Comparison of ENCODE assay signal across 10 mouse cellular contexts in the genomic region with DNA sequence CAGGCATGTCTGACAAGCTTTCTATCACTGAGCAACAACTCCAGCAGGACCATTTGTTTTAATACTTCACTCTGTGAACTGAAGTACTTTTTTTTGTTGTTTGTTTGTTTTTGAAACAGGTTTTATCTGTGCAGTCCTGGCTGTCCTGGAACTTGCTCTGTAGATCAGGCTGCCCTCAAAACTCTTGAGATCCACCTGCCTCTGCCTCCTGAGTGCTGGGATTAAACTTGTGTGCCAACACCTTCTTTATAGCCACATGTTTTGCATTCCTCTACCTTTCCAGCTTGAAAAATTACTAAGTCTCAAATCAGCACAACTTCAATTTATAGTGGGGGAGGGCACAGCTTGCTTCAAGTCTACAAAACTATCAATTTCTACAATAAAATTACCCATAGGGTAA. TPM values are rescaled to one million over a fixed set of nuclear protein-coding genes. Genes with fewer than 3 reads are reported as not detected.
DNase-seq lines count a peak whose midpoint lies in the region; ATAC-seq and TF ChIP-seq lines count a peak whose summit lies in the region.
"Had no signal": no experiment of that assay in that cellular context is flagged by ENCODE, and none has a peak within 500 bp of the region (broad histone marks: within the 10 kb centered on the region; RNA-seq: fewer than 3 reads in every experiment).

No protein-coding gene starts in this region.

- TF ChIP-seq POLR2A in kidney, adult 2 months (IDR thresholded peaks at IDR 0.05; ENCODE audit: low read depth, low read length): no peak

- no peaks in the 10 kb centered on the region for H3K36me3 ChIP-seq in kidney, adult 2 months (ENCODE audit: control insufficient read depth, insufficient read depth, low read length)
- peaks cover 5% of the 10 kb centered on the region; the same call in 1 of the 2 replicates for H3K36me3 ChIP-seq in embryonic facial prominence, embryonic 10.5 days (replicated peaks)
- no peaks in the 10 kb centered on the region for H3K36me3 ChIP-seq in hindbrain, postnatal 0 days (ENCODE audit: insufficient read depth, low read length)
- H3K36me3 ChIP-seq in midbrain, embryonic 15.5 days (replicated peaks): no peaks in the 10 kb centered on the region

- H3K9ac ChIP-seq in hindbrain, postnatal 0 days (replicated peaks; ENCODE audit: low read length): no peak overlapping the region
- no peak overlapping the region for H3K9ac ChIP-seq in midbrain, embryonic 15.5 days

- H3K4me3 ChIP-seq in kidney, adult 2 months (ENCODE audit: insufficient read depth, low read depth, low read length): 0 out of 2 replicates have a peak overlapping the region, but pooled peaks have one; percentile 15
- peak overlapping the region; percentile 95 for H3K4me3 ChIP-seq in embryonic facial prominence, embryonic 10.5 days
- no peak overlapping the region; the same call in 1 of the 2 replicates for H3K4me3 ChIP-seq in hindbrain, postnatal 0 days (ENCODE audit: low read length)
- H3K4me3 ChIP-seq in midbrain, embryonic 15.5 days: no peak overlapping the region

- intact Hi-C loops in left cerebral cortex, postnatal 25 days (cut with DNase I): no loop called here

- peaks cover 21% of the 10 kb centered on the region for H3K4me1 ChIP-seq in kidney, adult 2 months (ENCODE audit: control insufficient read depth, insufficient read depth, low read length)
- H3K4me1 ChIP-seq in embryonic facial prominence, embryonic 10.5 days: peaks cover 49% of the 10 kb centered on the region
- H3K4me1 ChIP-seq in hindbrain, postnatal 0 days (ENCODE audit: insufficient read depth, low read length): peaks cover 19% of the 10 kb centered on the region
- peaks cover 40% of the 10 kb centered on the region for H3K4me1 ChIP-seq in midbrain, embryonic 15.5 days

- no peak for ATAC-seq in hindbrain, postnatal 0 days
- ATAC-seq in midbrain, embryonic 15.5 days (replicated peaks): no peak
- ATAC-seq in granulocyte monocyte progenitor cell, adult 5-6 weeks (replicated peaks; ENCODE audit: poor library complexity, severe bottlenecking): no peak

- no peaks in the 10 kb centered on the region for H3K9me3 ChIP-seq in embryonic facial prominence, embryonic 10.5 days
- no peaks in the 10 kb centered on the region for H3K9me3 ChIP-seq in hindbrain, postnatal 0 days (ENCODE audit: low read length)
- no peaks in the 10 kb centered on the region for H3K9me3 ChIP-seq in midbrain, embryonic 15.5 days

- no peak overlapping the region for H3K27ac ChIP-seq in kidney, adult 2 months (ENCODE audit: insufficient read depth, low read depth, low read length)
- no peak overlapping the region for H3K27ac ChIP-seq in embryonic facial prominence, embryonic 10.5 days (replicated peaks)
- H3K27ac ChIP-seq in hindbrain, postnatal 0 days: no peak overlapping the region
- H3K27ac ChIP-seq in midbrain, embryonic 15.5 days: no peak overlapping the region

- H3K4me2 ChIP-seq in hindbrain, postnatal 0 days (ENCODE audit: low read depth, low read length): peak overlapping the region; percentile 64
- peak overlapping the region; percentile 81 for H3K4me2 ChIP-seq in midbrain, embryonic 15.5 days

- TF ChIP-seq CTCF in kidney, adult 2 months (conservative IDR thresholded peaks at IDR 0.05; ENCODE audit: insufficient read depth, insufficient read length, low read depth, low read length): no peak
- no peak for TF ChIP-seq CTCF in hindbrain, postnatal 0 days (IDR thresholded peaks at IDR 0.05; ENCODE audit: low read depth)

- no peak for DNase-seq in kidney, adult 2 months
- no peak for DNase-seq in kidney, adult 11 months
- DNase-seq in embryonic facial prominence, embryonic 10.5 days (ENCODE audit: low spot score): no peak
- no peak for DNase-seq in hindbrain, postnatal 0 days (ENCODE audit: low spot score)
- DNase-seq in cerebellum, adult 11-12 months: no peak
- no peak for DNase-seq in left cerebral cortex, postnatal 25 days (ENCODE audit: low spot score in 2 of 2)
- DNase-seq: kidney, adult 18-20 months; retina, postnatal 1 day had no signal

- no peaks in the 10 kb centered on the region for H3K27me3 ChIP-seq in kidney, adult 2 months (replicated peaks; ENCODE audit: control insufficient read depth, insufficient read depth, low read length)
- no peaks in the 10 kb centered on the region for H3K27me3 ChIP-seq in embryonic facial prominence, embryonic 10.5 days (replicated peaks; ENCODE audit: low read depth, poor library complexity, severe bottlenecking)
- no peaks in the 10 kb centered on the region for H3K27me3 ChIP-seq in hindbrain, postnatal 0 days (ENCODE audit: insufficient read depth, low read length)
- H3K27me3 ChIP-seq in midbrain, embryonic 15.5 days (replicated peaks): 0 out of 2 replicates have a peak, but pooled peaks cover 2% of the 10 kb centered on the region

RNA-seq across cellular contexts. Expression of gene A830005F24Rik, which starts 31.0 kb away (rescaled TPM):
- not detected in 2 replicates for polyA plus RNA-seq in kidney, adult 2 months (2012; rRNA removed)
- polyA plus RNA-seq in embryonic facial prominence, embryonic 10.5 days (2016; fragmentation: Nextera tagmentation; extraction: Ambion mirVana): 2.7 TPM in 2 replicates
- total RNA-seq in hindbrain, postnatal 0 days (2014; rRNA removed): 2.2 TPM in 1 of 2 replicates, not detected in the other
- polyA plus RNA-seq in hindbrain, postnatal 0 days (2015; fragmentation: Nextera tagmentation; extraction: Ambion mirVana): 1.6 and 1.9 TPM in 2 replicates
- 3.6 TPM in 2 replicates for polyA plus RNA-seq in midbrain, embryonic 15.5 days (2015; fragmentation: Nextera tagmentation; extraction: Ambion mirVana)
- total RNA-seq in granulocyte monocyte progenitor cell, adult 5-6 weeks (2014; fragmentation: Nextera tagmentation): 1.6 and 3.5 TPM in 2 replicates
- total RNA-seq in granulocyte monocyte progenitor cell, adult 5-6 weeks (2017): 1.1 TPM in 1 of 2 replicates, not detected in the other
- total RNA-seq in left cerebral cortex, postnatal 25 days (2021): 1 to 10 TPM; 1.6 to 1.8 TPM

RNA-seq across cellular contexts. Expression of gene Zfp169, which starts 31.1 kb away (rescaled TPM):
- polyA plus RNA-seq in kidney, adult 2 months (2012; rRNA removed): 5.3 and 5.9 TPM in 2 replicates
- polyA plus RNA-seq in embryonic facial prominence, embryonic 10.5 days (2016; fragmentation: Nextera tagmentation; extraction: Ambion mirVana): 4.6 and 4.9 TPM in 2 replicates
- 19.3 and 23.9 TPM in 2 replicates for total RNA-seq in hindbrain, postnatal 0 days (2014; rRNA removed)
- polyA plus RNA-seq in hindbrain, postnatal 0 days (2015; fragmentation: Nextera tagmentation; extraction: Ambion mirVana): 2.8 TPM in 2 replicates
- 6.5 and 8.7 TPM in 2 replicates for polyA plus RNA-seq in midbrain, embryonic 15.5 days (2015; fragmentation: Nextera tagmentation; extraction: Ambion mirVana)
- 16.2 and 18.7 TPM in 2 replicates for total RNA-seq in granulocyte monocyte progenitor cell, adult 5-6 weeks (2014; fragmentation: Nextera tagmentation)
- total RNA-seq in granulocyte monocyte progenitor cell, adult 5-6 weeks (2017): 8.4 and 11.0 TPM in 2 replicates
- 10 to 100 TPM; 20.8 to 22.7 TPM for total RNA-seq in left cerebral cortex, postnatal 25 days (2021)

Comparison
In these comparisons a context has a peak if more than half of its experiments do, and no peak if none do; other contexts are left out.
1. H3K4me3 ChIP-seq: peak in kidney, adult 2 months (single experiment) and embryonic facial prominence, embryonic 10.5 days (single experiment); none in hindbrain, postnatal 0 days (single experiment) and midbrain, embryonic 15.5 days (single experiment).